7 mouse cellular contexts compared by ENCODE assay signal in genomic region chr8:56551361-56551852, GRCm38 (mm10). TPM values are rescaled to one million over a fixed set of nuclear protein-coding genes. Genes with fewer than 3 reads are reported as not detected.
DNase-seq lines count a peak whose midpoint lies in the region; ATAC-seq lines count a peak whose summit lies in the region.

No protein-coding gene starts in this region.

- H3K9ac ChIP-seq in intestine, embryonic 14.5 days (ENCODE audit: low read length) = peak overlapping the region; percentile 87

- no peaks in the 10 kb centered on the region for H3K36me3 ChIP-seq in intestine, embryonic 14.5 days (ENCODE audit: control insufficient read depth, insufficient read depth, low read length)

- peak; percentile 97 for ATAC-seq in intestine, embryonic 14.5 days (replicated peaks; ENCODE audit: low FRiP score, low TSS enrichment, low read depth)

- WGBS in intestine, embryonic 14.5 days = under 1% methylated on average over 28 of the region's 28 CpGs

- H3K4me1 ChIP-seq in intestine, embryonic 14.5 days (replicated peaks; ENCODE audit: control insufficient read depth, insufficient read depth, low read length) = peaks cover 14% of the 10 kb centered on the region

- intact Hi-C loops in left cerebral cortex, postnatal 14 days (cut with DNase I) = no loop called here

- no peaks in the 10 kb centered on the region for H3K27me3 ChIP-seq in intestine, embryonic 14.5 days (replicated peaks; ENCODE audit: control insufficient read depth, insufficient read depth, low read length)

- H3K27ac ChIP-seq in intestine, embryonic 14.5 days (ENCODE audit: low read depth) = peak overlapping the region; percentile 78

- peak overlapping the region; percentile 98 for H3K4me3 ChIP-seq in intestine, embryonic 14.5 days (ENCODE audit: low read depth, low read length)

- no peaks in the 10 kb centered on the region for H3K9me3 ChIP-seq in intestine, embryonic 14.5 days (ENCODE audit: control insufficient read depth, low read length)

- peak; percentile 93 for DNase-seq in adrenal gland, adult 2 months
- peak; percentile 90 for DNase-seq in embryo, embryonic 11 days
- peak; percentile 91 for DNase-seq in gastrocnemius, postnatal 25 days
- DNase-seq in intestine, embryonic 14.5 days (ENCODE audit: low spot score) = peak; percentile 92
- peak; percentile 92 to 98 for DNase-seq in left cerebral cortex, postnatal 14 days (ENCODE audit: low spot score in 2 of 2)
- DNase-seq in mesoderm, embryonic 11.5 days (ENCODE audit: low read depth, low spot score) = peak; percentile 91
- peak; percentile 91 for DNase-seq in skeletal muscle tissue, adult 2 months (ENCODE audit: low read depth, low spot score)

- peak overlapping the region; percentile 76 for H3K4me2 ChIP-seq in intestine, embryonic 14.5 days (ENCODE audit: low read length)

RNA-seq across cellular contexts. Expression of gene Fbxo8, which starts 0.5 kb away (rescaled TPM):
- total RNA-seq in adrenal gland, adult 2 months (2021) = 10 to 100 TPM; 45.0 to 53.1 TPM
- polyA plus RNA-seq in adrenal gland, adult 2 months (2012; rRNA removed) = 144 and 149 TPM in 2 replicates
- 10 to 100 TPM; 19.9 to 20.1 TPM for total RNA-seq in gastrocnemius, postnatal 25 days (2021)
- 35.1 and 37.4 TPM in 2 replicates for polyA plus RNA-seq in intestine, embryonic 14.5 days (2014; fragmentation: Nextera tagmentation; extraction: Ambion mirVana)
- 10 to 100 TPM; 32.1 to 35.9 TPM for total RNA-seq in left cerebral cortex, postnatal 14 days (2021)

RNA-seq across cellular contexts. Expression of gene Cep44, which starts 0.6 kb away (rescaled TPM):
- 10 to 100 TPM; 16.6 to 18.0 TPM for total RNA-seq in adrenal gland, adult 2 months (2021)
- polyA plus RNA-seq in adrenal gland, adult 2 months (2012; rRNA removed) = 3.0 and 4.3 TPM in 2 replicates
- 1 to 10 TPM; 7.2 to 8.2 TPM for total RNA-seq in gastrocnemius, postnatal 25 days (2021)
- 31.7 and 35.7 TPM in 2 replicates for polyA plus RNA-seq in intestine, embryonic 14.5 days (2014; fragmentation: Nextera tagmentation; extraction: Ambion mirVana)
- total RNA-seq in left cerebral cortex, postnatal 14 days (2021) = 10 to 100 TPM; 19.8 to 24.6 TPM

Comparison
In these comparisons a context has a peak if more than half of its experiments do, and no peak if none do; other contexts are left out.
1. Peak in every context shown above with its lines: DNase-seq, ATAC-seq, H3K4me3 ChIP-seq and H3K27ac ChIP-seq.